Mouse (Mus musculus): Measurements from ENCODE around the gene Sp2. TPM values are rescaled to one million over a fixed set of nuclear protein-coding genes. Genes with fewer than 3 reads are reported as not detected.

The Sp2 gene
- total RNA-seq, 2 experiments from 2014 or later: 9.9 to 10.7 TPM

DNA sequence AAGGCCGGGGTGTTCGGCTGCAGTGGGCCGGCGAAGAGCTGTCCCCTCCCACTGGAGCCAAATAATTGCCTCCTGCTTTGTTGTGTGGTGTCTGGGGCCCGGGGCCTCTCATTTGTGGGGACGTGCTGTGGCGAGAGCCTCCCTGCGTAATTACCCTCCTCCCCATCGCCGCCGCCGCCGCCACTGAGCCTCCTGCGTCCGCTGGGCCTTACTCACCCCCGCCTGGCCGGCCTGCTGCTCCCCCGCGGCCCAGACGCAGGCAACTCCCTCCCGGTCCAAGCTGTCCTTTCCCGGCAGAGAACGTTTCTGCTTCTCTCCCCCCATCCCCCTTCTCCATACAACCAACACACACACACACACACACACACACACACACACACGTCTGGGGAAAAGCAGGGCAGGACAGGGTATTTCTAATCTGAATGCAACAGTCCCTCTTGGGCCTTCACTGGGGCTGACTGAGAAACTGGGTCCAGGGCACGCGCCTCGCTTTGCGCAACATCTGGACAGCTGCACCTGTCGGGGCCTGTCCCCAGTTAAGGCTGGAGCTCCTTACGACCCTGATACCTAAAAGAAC lies 14.7 kb upstream of the Sp2 start:
- DNase-seq (ENCODE audit: extremely low spot score in 1 of 2, low spot score in 2 of 2): peak in 1 of 2 experiments; percentile 69
- intact Hi-C loops (cut with DNase I): no loop called here

- intact Hi-C loops (cut with DNase I): no loop called here
These were observed 14.1 kb upstream of the Sp2 start for GRCm38 (mm10) chr11:96996773-96997379.

DNA sequence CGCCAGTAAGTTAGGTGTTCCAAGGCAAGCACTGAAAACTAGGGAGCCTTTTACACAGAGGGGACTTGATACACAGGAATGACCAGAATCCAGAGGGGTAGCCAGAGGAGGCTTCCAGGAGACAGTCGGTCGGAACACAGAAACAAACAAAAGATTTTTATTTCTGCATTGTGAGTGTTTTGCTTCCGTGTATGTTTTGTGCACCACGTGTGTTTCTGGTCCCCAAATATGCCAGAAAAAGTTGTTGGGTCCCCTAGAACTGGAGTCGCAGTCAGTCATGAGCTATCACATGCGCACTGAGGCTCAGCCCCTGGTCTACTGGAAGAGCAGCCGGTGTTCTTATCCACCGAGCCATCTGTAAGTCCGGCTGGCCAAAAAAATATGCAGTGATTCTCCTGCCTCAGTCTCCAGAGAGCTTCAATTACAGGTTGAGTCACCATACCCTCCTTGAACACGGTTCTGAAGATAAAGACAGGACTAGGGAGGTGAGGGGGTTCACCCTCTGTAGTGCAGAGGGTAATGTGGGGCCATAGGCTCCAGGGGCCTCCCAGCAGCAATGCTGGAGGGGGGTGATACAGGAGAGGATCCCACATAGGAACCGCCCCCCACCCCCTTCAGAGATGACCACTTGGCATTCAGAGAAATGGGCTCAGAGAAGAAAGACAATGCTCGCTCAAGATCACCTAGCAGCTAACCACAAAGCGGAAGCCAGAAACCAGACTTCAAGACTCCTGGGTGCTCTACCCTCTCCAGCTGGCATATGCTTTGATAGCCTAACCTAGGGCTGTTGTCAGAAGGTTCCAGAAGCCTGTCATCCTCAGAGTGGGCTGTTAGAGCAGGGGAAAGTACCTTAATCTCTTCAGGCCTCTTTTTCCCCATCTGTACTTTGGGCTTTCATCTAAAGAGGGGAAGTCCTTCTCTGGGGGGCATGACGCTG lies 13.3 kb upstream of the Sp2 start:
- no peak for DNase-seq (ENCODE audit: extremely low spot score in 1 of 2, low spot score in 2 of 2)
- intact Hi-C loops (cut with DNase I): no loop called here

More at GRCm38 (mm10) chr11:96996773-96997379, 14.1 kb upstream of the Sp2 start:
- no peak for DNase-seq (ENCODE audit: extremely low spot score in 1 of 2, low spot score in 2 of 2)

GRCm38 (mm10) chr11:96995031-96995430 lies 12.3 kb upstream of the Sp2 start:
- intact Hi-C loops (cut with DNase I): no loop called here
- DNase-seq (ENCODE audit: extremely low spot score in 1 of 2, low spot score in 2 of 2): no peak

DNA sequence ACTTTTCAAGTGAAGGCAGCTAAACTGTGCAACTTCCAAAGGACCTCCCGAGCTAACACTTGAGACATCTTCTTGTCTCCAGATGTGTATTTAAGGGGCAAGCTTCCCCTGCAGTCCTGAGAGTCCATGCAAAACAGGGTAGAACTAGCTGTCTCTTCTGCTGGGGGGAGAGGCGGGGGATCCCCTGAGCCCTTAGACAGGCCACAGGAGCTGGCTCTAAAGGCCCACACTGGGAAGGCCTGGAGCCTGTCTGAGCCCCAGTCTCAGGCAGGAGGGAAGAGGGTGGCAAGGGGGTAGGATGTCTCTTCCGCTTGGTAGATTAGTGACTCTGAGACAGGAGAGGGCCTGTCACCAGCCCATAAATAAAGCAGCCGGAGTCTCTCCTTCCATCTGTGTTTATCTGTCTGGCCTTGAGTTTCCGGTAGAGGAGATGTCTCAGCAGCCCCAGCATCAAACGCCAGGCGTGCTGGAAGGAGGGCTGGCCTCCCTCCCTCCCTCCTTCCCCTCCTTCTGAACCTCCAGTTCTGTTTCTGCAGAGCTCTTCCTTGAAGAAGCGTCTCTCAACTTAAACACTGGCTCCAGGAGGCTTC lies 10.1 kb upstream of the Sp2 start:
- no peak for DNase-seq (ENCODE audit: extremely low spot score in 1 of 2, low spot score in 2 of 2)
- intact Hi-C loops (cut with DNase I): no loop called here

DNA sequence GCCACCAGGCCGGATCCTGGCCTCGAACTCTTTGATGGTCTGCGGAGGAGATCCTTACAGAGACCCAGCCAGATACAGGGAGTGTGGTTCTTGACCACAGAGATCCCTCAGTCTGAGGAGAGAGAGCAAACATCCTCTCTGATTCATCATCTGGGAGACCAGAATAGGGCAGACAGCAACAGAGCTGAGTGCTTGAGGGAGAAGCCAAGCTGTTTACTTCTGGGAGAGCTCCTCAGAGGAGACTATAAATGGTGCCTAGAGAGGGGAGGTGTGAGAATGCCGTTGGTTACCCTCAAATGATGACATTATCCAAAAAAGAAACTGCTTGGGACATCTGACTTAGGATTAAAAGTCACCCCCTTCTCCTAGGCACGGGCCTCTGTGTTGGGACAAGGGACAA lies 8.7 kb upstream of the Sp2 start:
- no peak for DNase-seq (ENCODE audit: extremely low spot score in 1 of 2, low spot score in 2 of 2)

DNA sequence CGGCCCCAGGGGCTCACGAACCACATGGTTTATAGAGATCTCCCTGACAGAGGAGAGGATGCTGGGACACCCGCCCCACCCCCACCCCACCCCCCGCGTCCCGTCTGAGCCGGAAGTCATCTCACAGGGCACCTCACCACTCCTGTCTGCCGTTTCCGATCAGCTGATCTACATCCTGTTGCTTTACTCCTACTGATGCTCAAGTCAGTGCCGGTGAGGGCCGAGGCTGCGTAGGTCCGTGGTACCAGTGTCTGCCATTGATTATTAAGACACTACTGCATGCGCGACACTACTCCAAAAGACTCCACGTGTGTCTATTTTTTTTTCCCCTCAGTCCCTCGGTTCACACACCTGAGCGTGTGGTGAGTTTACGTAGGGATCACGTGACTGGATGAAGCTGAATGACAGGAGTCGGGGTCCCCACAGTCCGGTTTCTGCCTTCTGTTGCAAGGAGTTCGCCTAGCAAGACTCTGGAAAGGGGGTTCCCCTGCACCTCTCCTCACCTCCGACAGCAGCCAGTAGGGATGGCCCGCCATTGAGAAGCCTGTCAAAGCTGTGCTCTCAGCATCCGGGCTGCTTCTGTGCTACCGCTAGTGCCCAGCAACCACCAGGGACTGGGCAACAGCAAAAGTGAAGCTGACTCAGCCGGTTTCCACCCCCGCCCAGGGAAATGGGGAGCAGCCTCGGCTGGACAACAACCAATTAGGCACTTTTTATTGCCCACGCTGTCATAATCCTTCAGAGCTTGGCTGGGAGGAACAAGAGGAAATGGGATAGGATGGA lies 5.3 kb upstream of the Sp2 start:
- DNase-seq (ENCODE audit: extremely low spot score in 1 of 2, low spot score in 2 of 2): no peak
- intact Hi-C loops (cut with DNase I): loop anchor here (10.0 kb wide), 1 partner anchor 157 kb away; no protein-coding TSS in a partner anchor

More for the DNA sequence above, 8.7 kb upstream of the Sp2 start:
- intact Hi-C loops (cut with DNase I): no loop called here

DNA sequence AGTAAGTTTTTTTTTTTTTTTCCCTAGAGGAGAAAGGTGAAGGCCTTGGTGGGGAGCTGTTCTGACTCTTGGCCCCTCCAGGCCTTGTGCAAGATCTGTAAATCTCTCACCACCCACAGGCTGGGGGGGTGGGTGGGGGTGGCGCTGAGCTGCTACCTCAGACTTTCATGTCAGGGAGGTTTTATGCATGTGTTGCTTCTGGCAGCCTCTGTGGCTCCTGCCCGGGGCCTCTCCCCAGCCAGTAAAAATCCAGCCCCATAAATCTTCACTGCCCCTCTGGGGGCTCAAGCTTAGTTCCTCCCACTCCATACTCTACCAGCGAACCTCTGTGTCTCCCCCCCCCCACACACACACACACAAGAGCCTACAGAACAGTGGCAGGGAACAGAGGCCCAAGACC lies 3.7 kb upstream of the Sp2 start:
- no peak for DNase-seq (ENCODE audit: extremely low spot score in 1 of 2, low spot score in 2 of 2)
- intact Hi-C loops (cut with DNase I): loop anchor here (10.0 kb wide), 1 partner anchor 158 kb away; no protein-coding TSS in a partner anchor

DNA sequence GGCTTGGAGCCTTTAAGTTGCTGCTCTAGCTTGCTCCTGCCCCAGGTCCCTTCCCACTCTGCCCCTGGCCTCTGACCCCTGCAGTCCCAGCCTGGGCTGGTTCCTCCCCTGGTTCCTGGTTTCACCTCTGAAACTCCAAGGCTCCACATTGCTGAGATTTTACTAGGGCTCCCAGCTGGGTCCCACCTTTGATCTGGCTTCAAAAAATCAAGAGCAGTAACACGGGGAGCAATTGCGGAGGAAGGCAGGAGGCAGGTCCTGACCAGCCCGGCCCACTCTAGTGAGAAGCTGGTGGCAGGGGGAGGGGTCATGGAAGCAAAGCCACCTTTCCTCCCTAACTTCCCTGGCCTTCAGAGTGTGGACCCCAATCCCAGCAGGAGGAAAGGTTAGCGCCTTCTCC lies 2.1 kb upstream of the Sp2 start:
- intact Hi-C loops (cut with DNase I): loop anchor here (10.0 kb wide), 1 partner anchor 160 kb away; no protein-coding TSS in a partner anchor
- no peak for DNase-seq (ENCODE audit: extremely low spot score in 1 of 2, low spot score in 2 of 2)

- intact Hi-C loops (cut with DNase I): loop anchor here (2.0 to 10.0 kb wide), 2 partner anchors 44 to 162 kb away; no protein-coding TSS in a partner anchor
- peak; percentile 70 to 82 for DNase-seq (ENCODE audit: extremely low spot score in 1 of 2, low spot score in 2 of 2)
These were observed 404 bp downstream of the Sp2 start for GRCm38 (mm10) chr11:96982355-96982754.

- intact Hi-C loops (cut with DNase I): loop anchor here (10.0 kb wide), 1 partner anchor 163 kb away; no protein-coding TSS in a partner anchor
- DNase-seq (ENCODE audit: extremely low spot score in 1 of 2, low spot score in 2 of 2): no peak
These were observed 1.3 kb downstream of the Sp2 start for GRCm38 (mm10) chr11:96981461-96981860.

GRCm38 (mm10) chr11:96980021-96980420 lies 2.7 kb downstream of the Sp2 start:
- intact Hi-C loops (cut with DNase I): loop anchor here (10.0 kb wide), 1 partner anchor 165 kb away; no protein-coding TSS in a partner anchor
- DNase-seq (ENCODE audit: extremely low spot score in 1 of 2, low spot score in 2 of 2): no peak

DNA sequence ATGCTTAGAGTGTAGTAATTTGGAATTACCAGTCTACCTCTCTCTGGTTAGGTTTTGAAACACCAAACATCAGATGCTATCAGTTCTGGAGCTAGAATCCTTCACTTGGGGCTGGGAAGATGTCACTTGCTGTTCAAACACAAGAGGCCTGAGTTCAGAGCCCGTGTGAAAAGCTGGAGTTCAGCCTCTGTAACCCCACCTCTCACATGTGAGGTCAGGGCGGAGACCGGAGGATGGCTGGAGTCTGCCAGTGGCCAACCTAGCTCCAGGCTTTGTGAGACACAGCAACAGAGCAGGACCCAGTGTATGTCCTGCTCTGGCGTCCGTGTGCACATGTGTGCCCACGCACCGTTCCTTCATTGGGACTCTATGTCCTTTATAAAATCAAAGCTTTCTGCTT lies 3.4 kb downstream of the Sp2 start:
- intact Hi-C loops (cut with DNase I): no loop called here
- DNase-seq (ENCODE audit: extremely low spot score in 1 of 2, low spot score in 2 of 2): no peak

- DNase-seq (ENCODE audit: extremely low spot score in 1 of 2, low spot score in 2 of 2): no peak
- intact Hi-C loops (cut with DNase I): no loop called here
These were observed 4.1 kb downstream of the Sp2 start for GRCm38 (mm10) chr11:96978401-96979246.

- DNase-seq (ENCODE audit: extremely low spot score in 1 of 2, low spot score in 2 of 2): peak; percentile 99 to 100
- intact Hi-C loops (cut with DNase I): no loop called here
These were observed 5.0 kb downstream of the Sp2 start for GRCm38 (mm10) chr11:96977606-96978400.

GRCm38 (mm10) chr11:96976911-96977591 lies 5.7 kb downstream of the Sp2 start:
- intact Hi-C loops (cut with DNase I): no loop called here
- peak; percentile 60 to 93 for DNase-seq (ENCODE audit: extremely low spot score in 1 of 2, low spot score in 2 of 2)

Measured in left cerebral cortex, postnatal 10 days (tissue).